Mouse (Mus musculus): ENCODE results near the gene Gm10491. TPM values are rescaled to one million over a fixed set of nuclear protein-coding genes. Genes with fewer than 3 reads are reported as not detected.
"Not testable (repeated sequence)": the region's sequence is repeated elsewhere in the genome, so short reads cannot be mapped to it uniquely, and the experiment has no call there.

Gm10491 gene
- total RNA-seq, 2 experiments from 2014 or later, result not detected

DNA sequence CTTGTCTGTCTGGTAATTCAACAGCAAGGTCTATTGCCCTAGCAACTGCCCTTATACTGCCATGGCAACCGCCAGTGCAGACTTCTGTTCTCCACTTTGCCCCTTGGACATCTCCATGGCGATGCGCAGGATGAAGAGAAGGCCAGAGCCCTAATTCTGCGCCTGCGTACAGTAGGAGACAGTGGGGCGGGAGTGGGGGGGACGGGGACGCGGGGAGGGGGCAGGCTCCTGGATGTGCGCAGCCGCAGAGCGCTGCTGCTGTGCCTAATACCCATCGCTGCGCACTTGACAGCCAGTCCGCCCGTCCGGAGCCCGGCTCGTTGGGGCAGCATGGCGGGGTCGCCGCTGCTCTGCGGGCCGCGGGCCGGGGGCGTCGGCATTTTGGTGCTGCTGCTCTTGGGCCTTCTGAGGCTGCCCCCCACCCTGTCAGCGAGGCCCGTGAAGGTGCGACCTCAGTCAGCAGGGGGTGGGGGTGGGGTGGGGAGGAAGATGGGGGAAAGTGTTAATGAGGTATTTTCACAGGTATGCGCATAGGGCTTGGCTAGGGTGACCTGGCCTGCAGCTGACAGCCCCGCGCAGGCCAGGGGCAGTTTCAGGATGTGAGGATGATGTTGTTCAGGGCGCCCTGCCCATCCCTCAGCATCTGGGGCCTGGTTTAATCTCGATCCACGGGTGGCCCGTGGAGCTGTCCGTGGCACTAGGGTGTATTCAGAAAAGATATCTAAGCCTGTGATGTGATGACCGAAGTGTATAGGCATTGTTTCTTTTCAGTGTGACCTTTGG is 12.2 kb upstream of the Gm10491 start, which contains the start of gene Pcsk1n:
Gene Pcsk1n, plus strand, starts transcription at position 222 of the 783 bp plus-strand sequence.
- DNase-seq (ENCODE audit: extremely low spot score in 1 of 2, low spot score in 2 of 2), result peak; percentile 40 to 46
- no peak for TF ChIP-seq CTCF (IDR thresholded peaks at IDR 0.05)
- H3K27ac ChIP-seq, result peak within 1 kb of the TSS; percentile 81
- H3K4me3 ChIP-seq, result peak within 1 kb of the TSS; percentile 53
- intact Hi-C loops (cut with DNase I), result loop anchor here (5.0 to 10.0 kb wide), 2 partner anchors 98 to 185 kb away; partner anchors contain the start of gene Glod5

DNA sequence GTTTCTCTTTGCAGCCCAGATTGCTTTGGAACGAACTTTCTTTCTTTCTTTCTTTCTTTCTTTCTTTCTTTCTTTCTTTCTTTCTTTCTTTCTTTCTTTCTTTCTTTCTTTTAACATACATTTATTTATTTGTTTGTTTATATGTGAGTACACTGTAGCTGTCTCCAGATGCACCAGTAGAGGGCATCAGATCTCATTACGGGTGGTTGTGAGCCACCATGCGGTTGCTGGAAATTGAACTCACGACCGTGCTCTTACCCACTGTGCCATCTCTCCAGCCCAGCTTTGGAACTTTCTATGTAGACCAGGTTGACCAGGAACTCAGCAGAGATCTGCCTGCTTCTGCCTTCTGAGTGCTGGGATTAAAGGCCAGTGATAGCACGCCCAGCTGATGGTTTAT is 10.3 kb upstream of the Gm10491 start:
- not testable (repeated sequence) for H3K27ac ChIP-seq; H3K4me3 ChIP-seq; DNase-seq (ENCODE audit: extremely low spot score in 1 of 2, low spot score in 2 of 2)
- intact Hi-C loops (cut with DNase I), result loop anchor here (5.0 to 10.0 kb wide), 2 partner anchors 99 to 187 kb away; partner anchors contain the start of gene Glod5

DNA sequence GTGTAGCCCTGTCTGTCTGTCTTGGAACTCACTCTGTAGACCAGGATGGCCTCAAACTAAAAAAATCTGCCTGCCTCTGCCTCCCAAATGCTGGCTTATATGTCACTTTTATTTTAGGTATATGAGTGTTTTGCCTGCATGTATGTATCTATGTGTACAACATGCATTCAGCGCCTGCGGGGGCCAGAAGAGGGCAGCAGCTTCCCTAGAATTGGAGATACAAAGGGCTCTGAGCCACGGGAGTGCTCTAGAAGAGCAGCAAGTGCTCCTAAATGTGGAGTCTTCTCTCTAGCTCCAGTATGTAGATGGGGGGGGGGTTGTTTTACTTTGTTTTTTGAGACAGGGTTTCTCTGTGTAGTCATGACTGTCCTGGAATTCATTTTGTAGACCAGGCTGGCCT is 8.0 kb upstream of the Gm10491 start:
- TF ChIP-seq CTCF (IDR thresholded peaks at IDR 0.05), result peak; percentile 15
- H3K27ac ChIP-seq; DNase-seq (ENCODE audit: extremely low spot score in 1 of 2, low spot score in 2 of 2); H3K4me3 ChIP-seq: not testable (repeated sequence)
- intact Hi-C loops (cut with DNase I), result loop anchor here (5.0 to 10.0 kb wide), 2 partner anchors 102 to 189 kb away; partner anchors contain the start of gene Glod5

DNA sequence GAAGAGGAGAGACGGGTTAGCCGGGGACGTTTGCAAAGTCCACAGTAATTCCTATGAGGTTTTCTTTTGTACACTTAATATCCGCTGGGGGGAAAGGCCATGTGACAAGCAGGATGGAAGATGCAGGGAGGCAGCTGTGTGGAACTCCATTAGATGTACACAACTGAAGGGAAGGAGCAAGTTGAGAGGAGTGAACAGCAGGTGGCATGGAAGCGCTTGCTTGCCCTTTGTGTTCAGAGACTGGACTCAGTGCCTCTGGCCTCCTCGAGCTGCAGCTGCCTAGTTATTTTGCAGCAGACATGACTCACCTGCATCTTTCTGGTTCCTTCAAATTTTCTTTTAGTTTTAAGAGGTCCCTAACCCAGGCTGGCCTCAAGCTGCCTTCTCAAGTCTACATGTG is 2.8 kb upstream of the Gm10491 start:
- Histone ChIP-seq H3K4me3 (no peak overlapping the region), H3K27ac (no peak overlapping the region)
- intact Hi-C loops (cut with DNase I), result loop anchor here (10.0 kb wide), 1 partner anchor 194 kb away; no protein-coding TSS in a partner anchor
- TF ChIP-seq CTCF (IDR thresholded peaks at IDR 0.05), result no peak; the same call in 1 of the 2 replicates
- DNase-seq (ENCODE audit: extremely low spot score in 1 of 2, low spot score in 2 of 2), result no peak

DNA sequence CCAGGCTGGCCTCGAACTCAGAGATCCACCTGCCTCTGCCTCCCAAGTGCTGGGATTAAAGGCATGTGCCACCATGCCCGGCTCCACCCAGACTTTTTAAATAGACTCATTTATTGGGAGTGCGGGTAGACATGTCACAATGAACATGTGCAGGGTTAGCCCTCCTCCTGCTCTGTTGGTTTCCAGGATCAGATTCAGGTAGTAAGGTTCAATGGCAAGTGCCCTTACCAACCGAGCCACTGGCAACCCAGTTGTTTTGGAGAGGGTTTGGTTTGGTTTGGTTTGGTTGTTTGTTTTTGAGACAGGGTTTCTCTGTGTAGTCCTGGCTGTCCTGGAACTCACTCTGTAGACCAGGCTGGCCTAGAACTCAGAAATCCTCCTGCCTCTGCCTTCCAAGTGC is 1.6 kb upstream of the Gm10491 start, which contains the start of gene Gm10490:
Gene Gm10490, plus strand, starts transcription at position 301 of the 400 bp plus-strand sequence.
- H3K27ac ChIP-seq; DNase-seq (ENCODE audit: extremely low spot score in 1 of 2, low spot score in 2 of 2); intact Hi-C loops (cut with DNase I); H3K4me3 ChIP-seq: not testable (repeated sequence)

DNA sequence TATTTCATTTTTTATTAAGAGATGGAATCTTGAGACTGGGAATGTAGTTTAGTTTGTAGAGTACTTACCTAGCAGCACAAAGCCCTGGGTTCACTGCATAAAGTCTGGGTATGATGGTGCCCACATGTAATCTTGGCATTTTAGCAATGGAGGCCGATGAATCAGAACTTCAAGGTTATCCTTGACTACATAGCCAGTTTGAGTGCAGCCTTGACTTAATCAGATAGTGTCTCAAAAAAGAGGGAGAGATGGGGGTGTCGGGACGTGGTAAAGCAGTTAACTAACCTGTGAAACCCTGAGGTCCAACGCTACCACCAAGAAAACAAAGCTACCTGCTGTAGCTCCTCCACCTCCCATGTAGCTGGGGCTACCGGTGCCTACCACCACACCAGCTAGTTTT is 3.2 kb downstream of the Gm10491 start:
- intact Hi-C loops (cut with DNase I), result no loop called here
- no peak overlapping the region for H3K27ac ChIP-seq
- no peak for TF ChIP-seq CTCF (IDR thresholded peaks at IDR 0.05)

DNA sequence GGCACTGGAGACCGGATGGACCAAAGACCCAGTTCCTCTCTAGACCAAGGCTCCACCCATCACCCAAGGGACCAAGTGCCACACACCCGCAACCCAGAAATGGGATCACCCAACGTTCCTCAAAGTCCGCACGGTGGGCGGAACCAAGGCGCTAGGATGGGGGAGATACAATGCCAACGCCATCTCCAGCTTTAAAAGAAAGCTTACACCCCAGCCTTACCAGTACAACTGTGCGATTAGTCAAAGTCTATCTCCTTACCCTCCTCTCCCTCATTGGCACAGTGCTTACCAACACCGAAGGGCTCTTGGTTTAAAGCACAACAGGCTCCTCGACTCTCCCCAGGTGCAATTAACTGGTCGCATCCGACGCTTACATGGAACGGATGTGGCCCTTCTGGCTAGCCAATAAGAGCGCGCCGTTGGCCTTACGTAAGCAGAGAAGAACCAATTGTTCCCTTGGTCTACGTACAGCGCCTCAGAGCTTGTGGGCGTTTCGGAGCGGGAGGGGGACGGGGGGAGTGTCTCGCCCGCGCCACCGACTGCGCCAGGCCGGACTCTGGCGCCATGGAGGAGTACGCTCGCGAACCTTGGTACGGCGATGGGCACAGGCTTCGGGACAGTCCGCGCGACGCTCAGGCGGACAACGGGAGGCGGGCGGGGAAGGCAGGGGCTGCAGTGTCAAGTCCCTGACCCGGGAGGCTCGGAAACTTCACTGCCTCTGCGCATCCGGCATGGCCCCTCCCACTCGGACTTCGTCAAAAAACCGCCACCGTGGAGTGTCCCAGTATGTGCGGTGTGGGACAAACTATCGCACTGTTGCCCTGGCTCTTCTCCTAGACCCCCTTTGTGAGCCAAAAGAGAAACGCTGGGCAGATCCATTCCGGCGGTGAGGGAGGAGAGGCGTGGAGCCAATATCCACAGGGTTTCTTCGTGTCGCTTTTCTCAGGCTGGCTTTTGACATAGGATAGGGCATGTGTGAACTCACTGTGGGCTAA is 8.5 kb downstream of the Gm10491 start, which contains the start of the genes Pqbp1 and Timm17b:
Gene Pqbp1, minus strand, starts transcription at position 390 of the 995 bp plus-strand sequence.
Gene Timm17b, plus strand, starts transcription at position 478 of the 995 bp plus-strand sequence.
- Histone ChIP-seq H3K4me3 (peak within 1 kb of the TSS; percentile 66), H3K27ac (peak within 1 kb of the TSS; percentile 91)
- intact Hi-C loops (cut with DNase I), result no loop called here
- no peak for TF ChIP-seq CTCF (IDR thresholded peaks at IDR 0.05)
- peak; percentile 81 to 86 for DNase-seq (ENCODE audit: extremely low spot score in 1 of 2, low spot score in 2 of 2)

More for the DNA sequence above, 3.2 kb downstream of the Gm10491 start:
- no peak for DNase-seq (ENCODE audit: extremely low spot score in 1 of 2, low spot score in 2 of 2)
- H3K4me3 ChIP-seq, result no peak overlapping the region

DNA sequence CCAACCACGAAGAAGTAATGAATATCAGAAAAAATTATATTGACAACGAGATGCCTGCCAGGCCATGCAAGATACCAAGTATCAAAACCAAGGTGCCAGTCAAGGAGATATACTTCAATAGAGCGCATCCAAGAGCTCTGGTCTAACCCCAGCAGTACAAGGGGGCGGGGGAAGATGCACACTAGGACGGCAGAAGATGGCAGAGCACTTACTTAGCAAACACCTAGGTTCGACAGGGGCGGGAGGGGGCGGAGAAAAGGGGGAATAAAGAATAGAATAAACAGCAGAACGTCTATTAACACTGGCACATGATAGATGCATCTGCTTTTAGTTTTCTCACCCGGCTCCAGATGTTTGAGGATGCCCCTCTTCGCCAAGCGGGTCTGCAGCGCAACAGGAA is 9.4 kb downstream of the Gm10491 start:
- no peak overlapping the region for H3K27ac ChIP-seq
- DNase-seq (ENCODE audit: extremely low spot score in 1 of 2, low spot score in 2 of 2), result no peak
- intact Hi-C loops (cut with DNase I), result no loop called here
- TF ChIP-seq CTCF (IDR thresholded peaks at IDR 0.05), result no peak
- H3K4me3 ChIP-seq, result peak overlapping the region; percentile 66

DNA sequence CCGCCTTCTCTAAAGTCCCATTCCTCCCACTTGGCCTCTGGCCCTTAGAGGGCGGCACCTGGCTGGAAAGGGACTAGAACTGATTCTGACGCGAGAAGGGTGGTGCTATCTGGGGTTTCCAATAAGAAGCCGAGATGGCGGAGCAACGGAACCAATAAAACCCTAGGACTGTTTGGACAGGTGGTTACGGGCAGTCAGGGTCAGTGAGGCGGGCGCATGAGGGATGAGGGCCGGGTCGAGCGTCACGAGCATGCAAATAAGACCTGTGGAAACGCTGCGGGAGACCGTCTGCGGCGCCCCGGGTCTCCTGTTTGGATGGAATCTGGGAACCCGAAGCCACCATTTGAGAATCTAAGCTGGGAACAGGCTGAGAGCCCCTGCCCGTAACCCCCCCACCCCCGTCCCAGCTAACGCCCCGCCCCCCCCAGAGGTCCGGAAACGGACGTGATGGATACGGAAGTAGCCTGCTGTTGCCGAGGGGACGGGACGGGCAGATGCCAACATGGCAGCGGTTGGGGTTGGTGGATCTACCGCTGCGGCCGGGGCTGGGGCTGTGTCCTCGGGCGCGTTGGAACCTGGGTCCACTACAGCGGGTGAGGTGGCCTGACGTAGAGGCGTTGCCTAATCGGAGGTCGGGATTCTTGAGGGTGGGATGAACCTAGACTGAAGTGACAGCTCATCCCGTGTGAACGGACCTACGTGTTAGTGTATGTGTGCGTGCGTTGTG is 23.6 kb downstream of the Gm10491 start, which contains the start of gene Slc35a2:
Gene Slc35a2, plus strand, starts transcription at position 188 of the 727 bp plus-strand sequence.
- DNase-seq (ENCODE audit: extremely low spot score in 1 of 2, low spot score in 2 of 2), result peak; percentile 69 to 74
- H3K27ac ChIP-seq, result peak within 1 kb of the TSS; percentile 91
- intact Hi-C loops (cut with DNase I), result loop anchor here (5.0 kb wide), 1 partner anchor 37 kb away; no protein-coding TSS in a partner anchor
- H3K4me3 ChIP-seq, result peak within 1 kb of the TSS; percentile 65
- peak; percentile 3 for TF ChIP-seq CTCF (IDR thresholded peaks at IDR 0.05)

DNA sequence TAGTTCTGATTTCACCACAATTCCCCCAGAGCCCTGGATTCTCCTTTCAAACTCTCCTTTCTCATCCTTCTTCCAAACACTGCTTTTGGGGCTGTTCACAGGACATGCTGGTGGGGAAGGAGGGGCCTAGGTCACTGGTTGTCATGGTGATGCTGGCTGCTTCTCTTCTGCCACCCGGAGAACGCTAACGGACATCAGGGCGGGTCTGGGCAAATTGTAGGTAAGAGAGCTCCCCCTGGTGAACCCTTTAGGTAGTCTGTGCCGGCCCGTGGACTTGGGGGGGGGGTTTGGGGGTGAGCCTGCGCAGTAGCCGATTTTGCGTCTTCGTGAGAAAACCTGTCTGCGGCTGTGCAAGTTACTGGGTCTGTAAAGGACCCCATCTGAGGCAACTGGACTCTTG is 27.8 kb downstream of the Gm10491 start:
- peak; percentile 51 to 52 for DNase-seq (ENCODE audit: extremely low spot score in 1 of 2, low spot score in 2 of 2)
- TF ChIP-seq CTCF (IDR thresholded peaks at IDR 0.05), result peak; percentile 44
- H3K4me3 ChIP-seq, result peak overlapping the region; percentile 64
- peak overlapping the region; percentile 59 for H3K27ac ChIP-seq
- intact Hi-C loops (cut with DNase I), result loop anchor here (5.0 kb wide), 1 partner anchor 33 kb away; no protein-coding TSS in a partner anchor

Measured in left cerebral cortex, adult 2 months (tissue).